Mouse (Mus musculus) left cerebral cortex, adult 2 months (tissue): ENCODE data around the gene Frs2. TPM values are rescaled to one million over a fixed set of nuclear protein-coding genes. Genes with fewer than 3 reads are reported as not detected.

ENCODE experiments used
- DNase-seq, 2 experiments: peaks; one replicate each; pipeline ENCODE4 v3.0.0; 2021 to 2022; ENCODE audit warnings: low spot score in 2 of 2, mixed read lengths in 1 of 2; ENCODE audit errors: extremely low spot score in 1 of 2
- H3K27ac ChIP-seq: fragments of 200-600 bp; 2 replicates; pipeline ENCODE4 v1.8.1; 2022
- H3K4me3 ChIP-seq: fragments of 200-600 bp; 2 replicates; pipeline ENCODE4 v1.8.1; 2022
- CTCF ChIP-seq: fragments of 200-600 bp; IDR thresholded peaks from 2 replicates; pipeline ENCODE4 v1.8.1; 2022; ENCODE audit warnings: antibody characterized with exemption, mild to moderate bottlenecking, moderate library complexity
- intact Hi-C: fragments of 180-260 bp; cut with DNase I; formaldehyde crosslinking; loops from one replicate; pipeline ENCODE4 v1.15.1; 2025
- total RNA-seq, 2 experiments: library from RNA; stranded (reverse); gene quantifications; 2 replicates each; pipeline ENCODE4 v1.2.3; 2021

The Frs2 gene
- total RNA-seq, 2 experiments from 2014 or later = 36.6 to 36.9 TPM

- intact Hi-C loops = no loop called here
- TF ChIP-seq CTCF = no peak
- DNase-seq = no peak
- Histone ChIP-seq H3K27ac (no peak overlapping the region), H3K4me3 (no peak overlapping the region)
These were observed 28.2 kb downstream of the Frs2 start for GRCm38 (mm10) chr10:117120051-117120666.

GRCm38 (mm10) chr10:117119531-117119930, 28.8 kb downstream of the Frs2 start:
- intact Hi-C loops = no loop called here

GRCm38 (mm10) chr10:117118421-117118831, 29.9 kb downstream of the Frs2 start:
- Histone ChIP-seq H3K27ac (no peak overlapping the region), H3K4me3 (no peak overlapping the region)
- no peak for TF ChIP-seq CTCF
- no peak for DNase-seq
- intact Hi-C loops = no loop called here

More at GRCm38 (mm10) chr10:117119531-117119930, 28.8 kb downstream of the Frs2 start:
- Histone ChIP-seq H3K4me3 (no peak overlapping the region), H3K27ac (no peak overlapping the region; the same call in 1 of the 2 replicates)
- TF ChIP-seq CTCF = no peak
- DNase-seq = no peak

GRCm38 (mm10) chr10:117115652-117116051, 32.7 kb downstream of the Frs2 start:
- Histone ChIP-seq H3K27ac (no peak overlapping the region), H3K4me3 (no peak overlapping the region)
- no peak for DNase-seq
- intact Hi-C loops = no loop called here
- TF ChIP-seq CTCF = no peak

- no peak overlapping the region for H3K4me3 ChIP-seq
- DNase-seq = no peak
- no peak overlapping the region for H3K27ac ChIP-seq
- intact Hi-C loops = no loop called here
- TF ChIP-seq CTCF = no peak
These were observed 35.8 kb downstream of the Frs2 start for GRCm38 (mm10) chr10:117112545-117112944.

GRCm38 (mm10) chr10:117111455-117111854, 36.9 kb downstream of the Frs2 start:
- H3K27ac ChIP-seq = no peak overlapping the region
- DNase-seq = no peak
- TF ChIP-seq CTCF = no peak
- H3K4me3 ChIP-seq = no peak overlapping the region
- intact Hi-C loops = no loop called here

GRCm38 (mm10) chr10:117110271-117110670, 38.1 kb downstream of the Frs2 start:
- Histone ChIP-seq H3K27ac (no peak overlapping the region), H3K4me3 (no peak overlapping the region)
- TF ChIP-seq CTCF = no peak
- intact Hi-C loops = no loop called here
- no peak for DNase-seq

- H3K27ac ChIP-seq = no peak overlapping the region
- no peak for DNase-seq
- TF ChIP-seq CTCF = no peak
- no peak overlapping the region for H3K4me3 ChIP-seq
- intact Hi-C loops = no loop called here
These were observed 41.6 kb downstream of the Frs2 start for GRCm38 (mm10) chr10:117106686-117107085.

- no peak overlapping the region for H3K4me3 ChIP-seq
- TF ChIP-seq CTCF = no peak
- DNase-seq = no peak
- intact Hi-C loops = no loop called here
- H3K27ac ChIP-seq = no peak overlapping the region
These were observed 42.1 kb downstream of the Frs2 start for GRCm38 (mm10) chr10:117106244-117106643.

- intact Hi-C loops = no loop called here
- no peak overlapping the region for H3K27ac ChIP-seq
- DNase-seq = no peak
- TF ChIP-seq CTCF = no peak
- H3K4me3 ChIP-seq = no peak overlapping the region
These were observed 43.3 kb downstream of the Frs2 start for GRCm38 (mm10) chr10:117105015-117105414.

GRCm38 (mm10) chr10:117103854-117104598, 44.3 kb downstream of the Frs2 start:
- intact Hi-C loops = no loop called here
- H3K4me3 ChIP-seq = no peak overlapping the region
- H3K27ac ChIP-seq = no peak overlapping the region
- no peak for DNase-seq
- no peak for TF ChIP-seq CTCF

- no peak overlapping the region for H3K27ac ChIP-seq
- intact Hi-C loops = no loop called here
- H3K4me3 ChIP-seq = no peak overlapping the region
- TF ChIP-seq CTCF = no peak
- DNase-seq = no peak
These were observed 48.2 kb downstream of the Frs2 start for GRCm38 (mm10) chr10:117100175-117100574.

GRCm38 (mm10) chr10:117097116-117097698, 51.1 kb downstream of the Frs2 start:
- Histone ChIP-seq H3K4me3 (no peak overlapping the region), H3K27ac (no peak overlapping the region)
- TF ChIP-seq CTCF = no peak
- no peak for DNase-seq
- intact Hi-C loops = no loop called here
